Comparison of ENCODE assay signal across 13 mouse cellular contexts in the genomic region with DNA sequence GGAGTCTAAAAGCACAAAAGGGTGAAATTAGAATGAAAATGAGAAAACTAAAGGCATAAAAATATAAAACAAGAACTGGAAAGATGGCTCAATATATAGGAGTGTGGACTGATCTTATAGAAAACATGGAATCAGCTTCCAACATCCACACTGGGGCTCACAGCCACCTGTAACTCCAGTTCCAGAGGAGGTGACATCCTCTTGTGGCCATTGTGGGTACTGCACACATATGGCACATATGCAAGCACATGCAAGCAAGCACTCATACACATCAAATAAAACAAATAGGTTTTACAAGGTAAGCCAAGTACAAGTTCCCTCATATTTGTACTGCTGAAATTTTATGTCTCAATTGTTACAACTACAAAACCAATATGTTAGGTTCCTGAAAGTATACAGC. TPM values are rescaled to one million over a fixed set of nuclear protein-coding genes. Genes with fewer than 3 reads are reported as not detected.
DNase-seq lines count a peak whose midpoint lies in the region; ATAC-seq and TF ChIP-seq lines count a peak whose summit lies in the region.
"Had no signal": no experiment of that assay in that cellular context is flagged by ENCODE, and none has a peak within 500 bp of the region (broad histone marks: within the 10 kb centered on the region; RNA-seq: fewer than 3 reads in every experiment).

No protein-coding gene starts in this region.

- ATAC-seq in kidney, embryonic 14.5 days (ENCODE audit: low FRiP score, low TSS enrichment) = no peak
- ATAC-seq: intestine, embryonic 15.5 days had no signal

- in situ Hi-C loops in ES-E14 (cut with MboI; ENCODE audit: low sequenced_read_pairs in 2 of 2, unreplicated experiment in 2 of 2) = no loop called here

- H3K9me3 ChIP-seq in kidney, embryonic 14.5 days (ENCODE audit: control insufficient read depth, low read length) = peaks cover 2% of the 10 kb centered on the region; the same call in 1 of the 2 replicates
- H3K9me3 ChIP-seq in ES-E14 (ENCODE audit: control insufficient read depth, insufficient read depth, low read depth, low read length) = no peaks in the 10 kb centered on the region
- no peaks in the 10 kb centered on the region for H3K9me3 ChIP-seq in heart, embryonic 10.5 days
- H3K9me3 ChIP-seq: intestine, embryonic 15.5 days had no signal

- DNase-seq in adrenal gland, postnatal 14 days = peak; percentile 4
- no peak for DNase-seq in adrenal gland, adult (ENCODE audit: inconsistent age in 2 of 2, low spot score in 1 of 2)
- DNase-seq in kidney, postnatal 4 days = peak; percentile 10 to 14
- DNase-seq in ES-E14 (ENCODE audit: low read depth, low spot score) = peak; percentile 56
- peak; percentile 8 for DNase-seq in retina, postnatal 1 day
- no peak for DNase-seq in heart, embryonic 10.5 days (ENCODE audit: low spot score)
- no peak for DNase-seq in spleen, postnatal 4 days (ENCODE audit: low spot score in 2 of 2)
- DNase-seq: cerebellum, adult 9-11 months; lung, postnatal 36 days; right cerebral cortex, postnatal 4 days had no signal

- H3K4me1 ChIP-seq in kidney, embryonic 14.5 days (ENCODE audit: control insufficient read depth, insufficient read depth, low read length) = no peaks in the 10 kb centered on the region
- H3K4me1 ChIP-seq in ES-E14 (ENCODE audit: control insufficient read depth in 2 of 2, insufficient read depth in 2 of 2, low read length in 2 of 2, poor library complexity in 1 of 2) = no peaks in the 10 kb centered on the region
- no peaks in the 10 kb centered on the region for H3K4me1 ChIP-seq in heart, embryonic 10.5 days
- H3K4me1 ChIP-seq: heart, embryonic 13.5 days; intestine, embryonic 15.5 days had no signal

- no peaks in the 10 kb centered on the region for H3K27me3 ChIP-seq in kidney, embryonic 14.5 days (ENCODE audit: control insufficient read depth, insufficient read depth, low read length)
- no peaks in the 10 kb centered on the region for H3K27me3 ChIP-seq in heart, embryonic 10.5 days (ENCODE audit: insufficient read depth, poor library complexity, severe bottlenecking)
- H3K27me3 ChIP-seq: heart, embryonic 13.5 days; intestine, embryonic 15.5 days had no signal

- no peaks in the 10 kb centered on the region for H3K36me3 ChIP-seq in kidney, embryonic 14.5 days (ENCODE audit: control insufficient read depth, insufficient read depth, low read length)
- no peaks in the 10 kb centered on the region for H3K36me3 ChIP-seq in ES-E14 (ENCODE audit: control insufficient read depth, insufficient read depth, low read length, poor library complexity, severe bottlenecking)
- H3K36me3 ChIP-seq in heart, embryonic 10.5 days = no peaks in the 10 kb centered on the region
- H3K36me3 ChIP-seq: heart, embryonic 13.5 days; intestine, embryonic 15.5 days had no signal

- H3K4me3 ChIP-seq in kidney, embryonic 14.5 days (ENCODE audit: low read length) = no peak overlapping the region
- no peak overlapping the region for H3K4me3 ChIP-seq in ES-E14 (ENCODE audit: insufficient read depth in 1 of 2, low read depth in 1 of 2, low read length in 2 of 2, poor library complexity in 1 of 2, severe bottlenecking in 1 of 2)
- H3K4me3 ChIP-seq in heart, embryonic 10.5 days = no peak overlapping the region
- H3K4me3 ChIP-seq: heart, embryonic 13.5 days; intestine, embryonic 15.5 days had no signal

- no peak overlapping the region for H3K4me2 ChIP-seq in kidney, embryonic 14.5 days (replicated peaks; ENCODE audit: low read depth, low read length)
- H3K4me2 ChIP-seq: heart, embryonic 13.5 days; intestine, embryonic 15.5 days had no signal

- no peak overlapping the region for H3K27ac ChIP-seq in kidney, embryonic 14.5 days (ENCODE audit: low read depth, low read length)
- H3K27ac ChIP-seq in ES-E14 (ENCODE audit: insufficient read depth, low read depth, low read length, poor library complexity, severe bottlenecking) = no peak overlapping the region
- H3K27ac ChIP-seq in heart, embryonic 10.5 days = no peak overlapping the region
- H3K27ac ChIP-seq: heart, embryonic 13.5 days; intestine, embryonic 15.5 days had no signal

- no peak overlapping the region for H3K9ac ChIP-seq in kidney, embryonic 14.5 days (ENCODE audit: low read depth, low read length)
- H3K9ac ChIP-seq in ES-E14 (ENCODE audit: insufficient read depth, low read depth, low read length, poor library complexity, severe bottlenecking) = no peak overlapping the region
- H3K9ac ChIP-seq: heart, embryonic 13.5 days; intestine, embryonic 15.5 days had no signal

TF ChIP-seq in ES-E14, 5 proteins besides CTCF, POLR2A, EP300 and RAD21:
- TF ChIP-seq ZNF384 (IDR thresholded peaks at IDR 0.05; ENCODE audit: low read depth, low read length) (no peak), ZC3H11A (IDR thresholded peaks at IDR 0.05; ENCODE audit: borderline replicate concordance, low read depth, low read length) (peak; percentile 83), HCFC1 (IDR thresholded peaks at IDR 0.05; ENCODE audit: borderline replicate concordance, insufficient read depth, low read length) (no peak)
TF ChIP-seq in ES-E14: peak in this region for 1.

RNA-seq across cellular contexts. Expression of gene Kcnh8, which starts 46.7 kb away (rescaled TPM):
- 0.19 and 0.34 TPM in 2 replicates for total RNA-seq in adrenal gland, postnatal 14 days (2021)
- 0.66 and 0.76 TPM in 2 replicates for polyA plus RNA-seq in kidney, embryonic 14.5 days (2014; fragmentation: Nextera tagmentation; extraction: Ambion mirVana)
- 0.18 and 0.53 TPM in 2 replicates for total RNA-seq in ES-E14 (2012; rRNA removed)
- polyA plus RNA-seq in heart, embryonic 10.5 days (2016; fragmentation: Nextera tagmentation; extraction: Ambion mirVana) = 0.04 and 0.09 TPM in 2 replicates
- polyA plus RNA-seq: heart, embryonic 13.5 days had no signal

Comparison
In these comparisons a context has a peak if more than half of its experiments do, and no peak if none do; other contexts are left out.
1. DNase-seq: peak in adrenal gland, postnatal 14 days (single experiment), kidney, postnatal 4 days (2 of 2), ES-E14 (single experiment) and retina, postnatal 1 day (single experiment); none in adrenal gland, adult (0 of 2), heart, embryonic 10.5 days (single experiment) and spleen, postnatal 4 days (0 of 2).